ENCODE assay signal across 26 mouse cellular contexts in the genomic region with DNA sequence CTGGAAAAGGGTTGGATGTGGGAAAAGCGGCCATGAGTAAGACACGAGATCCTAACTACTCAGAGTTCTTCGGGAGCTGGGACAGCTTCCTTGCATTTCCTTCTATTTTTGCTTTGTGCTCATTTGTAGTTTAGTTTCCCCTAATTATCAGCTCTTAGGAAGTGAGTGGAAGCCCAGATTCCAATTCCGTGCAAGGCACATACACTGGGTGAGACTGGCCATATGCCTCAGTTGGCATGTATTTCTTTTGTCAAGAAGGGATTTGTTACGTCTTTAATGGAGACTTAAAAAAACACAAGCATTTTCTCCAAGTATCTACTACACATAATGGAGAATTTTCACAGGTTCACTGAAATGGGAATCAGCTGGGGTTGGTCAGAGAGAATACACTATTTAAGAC.
A peak's percentile ranks its signal among the peaks of the same experiment; 100 is the strongest.
DNase-seq lines count a peak whose midpoint lies in the region; ATAC-seq and TF ChIP-seq lines count a peak whose summit lies in the region.
"Had no signal": no experiment of that assay in that cellular context is flagged by ENCODE, and none has a peak within 500 bp of the region (broad histone marks: within the 10 kb centered on the region; RNA-seq: fewer than 3 reads in every experiment).

No protein-coding gene starts in this region.

- H3K4me1 ChIP-seq in forebrain, embryonic 16.5 days (replicated peaks; ENCODE audit: control insufficient read depth, insufficient read depth, low read length): no peaks in the 10 kb centered on the region
- no peaks in the 10 kb centered on the region for H3K4me1 ChIP-seq in forebrain, embryonic 11.5 days (replicated peaks; ENCODE audit: control insufficient read depth, insufficient read depth, low read length)
- H3K4me1 ChIP-seq: embryonic facial prominence, embryonic 12.5 days; heart, embryonic 12.5 days; heart, embryonic 15.5 days; hindbrain, embryonic 10.5 days; hindbrain, embryonic 13.5 days; intestine, embryonic 15.5 days had no signal

- peak overlapping the region; percentile 56; the same call in 1 of the 2 replicates for H3K27ac ChIP-seq in forebrain, embryonic 16.5 days (ENCODE audit: low read length)
- no peak overlapping the region for H3K27ac ChIP-seq in forebrain, embryonic 11.5 days (ENCODE audit: low read depth, low read length)
- H3K27ac ChIP-seq: embryonic facial prominence, embryonic 12.5 days; embryonic facial prominence, embryonic 15.5 days; heart, adult 2 months; heart, embryonic 15.5 days; hindbrain, embryonic 10.5 days; hindbrain, embryonic 13.5 days; intestine, embryonic 15.5 days had no signal

- no peaks in the 10 kb centered on the region for H3K36me3 ChIP-seq in forebrain, embryonic 16.5 days (ENCODE audit: control insufficient read depth, insufficient read depth)
- H3K36me3 ChIP-seq in forebrain, embryonic 11.5 days (ENCODE audit: control insufficient read depth, insufficient read depth, low read length): no peaks in the 10 kb centered on the region
- H3K36me3 ChIP-seq: embryonic facial prominence, embryonic 12.5 days; embryonic facial prominence, embryonic 15.5 days; heart, embryonic 12.5 days; heart, embryonic 15.5 days; hindbrain, embryonic 10.5 days; hindbrain, embryonic 13.5 days; intestine, embryonic 15.5 days had no signal

- ATAC-seq in forebrain, embryonic 16.5 days: no peak
- no peak for ATAC-seq in forebrain, embryonic 11.5 days (replicated peaks; ENCODE audit: low FRiP score)
- ATAC-seq: CD4-positive, CD25-positive, alpha-beta regulatory T cell, adult 4 months; hindbrain, embryonic 16.5 days; intestine, embryonic 15.5 days had no signal

- TF ChIP-seq CTCF in brain, embryonic 14.5 days (IDR thresholded peaks at IDR 0.05; ENCODE audit: borderline replicate concordance, extremely low read depth, insufficient read depth, insufficient read length): no peak

- H3K4me2 ChIP-seq in forebrain, embryonic 16.5 days (ENCODE audit: low read length): no peak overlapping the region
- no peak overlapping the region for H3K4me2 ChIP-seq in forebrain, embryonic 11.5 days (ENCODE audit: low read depth, low read length, severe bottlenecking)
- H3K4me2 ChIP-seq: embryonic facial prominence, embryonic 12.5 days; embryonic facial prominence, embryonic 15.5 days; heart, embryonic 12.5 days; heart, embryonic 15.5 days; hindbrain, embryonic 13.5 days; intestine, embryonic 15.5 days had no signal

- TF ChIP-seq POLR2A in brain, embryonic 14.5 days (IDR thresholded peaks at IDR 0.05; ENCODE audit: borderline replicate concordance, extremely low read depth, insufficient read depth, insufficient read length, poor library complexity, severe bottlenecking): no peak

- no peak for DNase-seq in forebrain, embryonic 11.5 days (ENCODE audit: low spot score)
- DNase-seq in layer of hippocampus, adult 9-11 months: peak; percentile 14
- no peak for DNase-seq in layer of hippocampus, postnatal 14 days (ENCODE audit: low spot score in 2 of 2)
- DNase-seq in brain, embryonic 14.5 days (ENCODE audit: low read depth): peak; percentile 77
- DNase-seq in spleen, postnatal 4 days (ENCODE audit: low spot score in 2 of 2): no peak
- DNase-seq: adrenal gland, adult 2 months; adrenal gland, postnatal 14 days; cerebellum, adult 18-20 months; cerebellum, adult 9-10 months; cerebellum, postnatal 25 days; gastrocnemius, postnatal 10 days; gastrocnemius, postnatal 36 days; heart, adult 2 months; heart, postnatal 10 days; heart, postnatal 36 days; kidney, adult 11 months had no signal

- 65% methylated on average over 5 of the region's 5 CpGs for WGBS in forebrain, embryonic 16.5 days
- 88% methylated on average over 5 of the region's 5 CpGs for WGBS in forebrain, embryonic 11.5 days

- H3K9me3 ChIP-seq in forebrain, embryonic 16.5 days (ENCODE audit: control insufficient read depth, low read length): no peaks in the 10 kb centered on the region
- no peaks in the 10 kb centered on the region for H3K9me3 ChIP-seq in forebrain, embryonic 11.5 days (ENCODE audit: control insufficient read depth, low read length)
- H3K9me3 ChIP-seq: embryonic facial prominence, embryonic 12.5 days; embryonic facial prominence, embryonic 15.5 days; heart, embryonic 12.5 days; heart, embryonic 15.5 days; hindbrain, embryonic 10.5 days; hindbrain, embryonic 13.5 days; intestine, embryonic 15.5 days had no signal

- no peak overlapping the region for H3K4me3 ChIP-seq in forebrain, embryonic 16.5 days (replicated peaks; ENCODE audit: low read length)
- H3K4me3 ChIP-seq in forebrain, embryonic 11.5 days (ENCODE audit: low read depth, low read length): no peak overlapping the region
- H3K4me3 ChIP-seq: embryonic facial prominence, embryonic 12.5 days; embryonic facial prominence, embryonic 15.5 days; heart, adult 2 months; heart, embryonic 12.5 days; heart, embryonic 15.5 days; hindbrain, embryonic 10.5 days; hindbrain, embryonic 13.5 days; intestine, embryonic 15.5 days had no signal

- H3K9ac ChIP-seq in forebrain, embryonic 16.5 days (replicated peaks; ENCODE audit: low read depth, low read length): no peak overlapping the region
- no peak overlapping the region for H3K9ac ChIP-seq in forebrain, embryonic 11.5 days (ENCODE audit: low read length)
- H3K9ac ChIP-seq: embryonic facial prominence, embryonic 12.5 days; embryonic facial prominence, embryonic 15.5 days; heart, embryonic 12.5 days; heart, embryonic 15.5 days; hindbrain, embryonic 13.5 days; intestine, embryonic 15.5 days had no signal

- H3K27me3 ChIP-seq in forebrain, embryonic 16.5 days (replicated peaks; ENCODE audit: control insufficient read depth, insufficient read depth, low read length): no peaks in the 10 kb centered on the region
- H3K27me3 ChIP-seq in forebrain, embryonic 11.5 days (ENCODE audit: control insufficient read depth, insufficient read depth, low read length): no peaks in the 10 kb centered on the region
- H3K27me3 ChIP-seq: embryonic facial prominence, embryonic 12.5 days; embryonic facial prominence, embryonic 15.5 days; heart, embryonic 12.5 days; heart, embryonic 15.5 days; hindbrain, embryonic 13.5 days; intestine, embryonic 15.5 days had no signal

Comparison
In these comparisons a context has a peak if more than half of its experiments do, and no peak if none do; other contexts are left out.
1. DNase-seq: peak in layer of hippocampus, adult 9-11 months (single experiment) and brain, embryonic 14.5 days (single experiment); none in forebrain, embryonic 11.5 days (single experiment), layer of hippocampus, postnatal 14 days (0 of 2) and spleen, postnatal 4 days (0 of 2).